In the genomic region with DNA sequence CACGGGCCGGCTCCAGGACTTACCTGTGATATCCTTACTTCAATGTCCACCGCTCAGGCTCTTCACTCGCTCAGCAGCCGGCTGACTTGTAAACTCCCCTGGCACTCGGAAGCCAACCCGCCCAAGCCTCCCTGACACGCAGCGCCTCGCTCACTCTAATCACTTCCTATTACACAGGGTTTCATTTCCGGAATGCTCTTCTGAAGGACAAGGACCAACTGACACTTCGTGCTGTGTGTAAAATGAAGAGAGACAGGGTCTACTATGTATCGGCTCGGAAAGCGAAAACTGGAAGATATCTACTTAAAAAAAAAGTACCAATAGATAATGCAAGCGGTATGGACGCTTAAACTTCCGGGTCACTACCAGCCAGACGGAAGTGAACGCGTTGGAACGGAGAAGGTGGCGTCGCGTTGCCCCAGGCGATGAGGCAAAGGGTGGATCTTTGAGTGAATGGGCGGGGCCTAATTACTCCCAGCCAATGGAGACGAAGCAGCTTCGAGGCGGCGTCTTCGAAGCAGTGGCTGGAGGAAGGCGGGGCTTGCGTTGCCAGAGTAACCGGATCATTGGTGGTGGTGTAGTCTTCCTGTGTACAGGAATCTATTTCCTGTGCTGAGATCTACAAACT, we compare ENCODE assay signal across 8 mouse cellular contexts. TPM values are rescaled to one million over a fixed set of nuclear protein-coding genes. Genes with fewer than 3 reads are reported as not detected.
A peak's percentile ranks its signal among the peaks of the same experiment; 100 is the strongest.
DNase-seq lines count a peak whose midpoint lies in the region; ATAC-seq and TF ChIP-seq lines count a peak whose summit lies in the region.

Gene Blzf1 (minus strand): TSS at position 366 of the 628 bp plus-strand sequence.

- H3K9me3 ChIP-seq in E14TG2a.4 (ENCODE audit: low read length), result no peaks in the 10 kb centered on the region
- H3K9me3 ChIP-seq in forebrain, embryonic 12.5 days, result no peaks in the 10 kb centered on the region
- no peaks in the 10 kb centered on the region for H3K9me3 ChIP-seq in heart, postnatal 0 days (replicated peaks; ENCODE audit: control insufficient read depth, low read length)
- H3K9me3 ChIP-seq in liver, embryonic 16.5 days (replicated peaks; ENCODE audit: control insufficient read depth, low read length), result no peaks in the 10 kb centered on the region
- H3K9me3 ChIP-seq in neural tube, embryonic 13.5 days, result no peaks in the 10 kb centered on the region

- H3K27ac ChIP-seq in forebrain, embryonic 12.5 days, result 0 out of 2 replicates have a peak within 1 kb of the TSS, but pooled peaks have one; percentile 31
- peak within 1 kb of the TSS; percentile 75 for H3K27ac ChIP-seq in heart, postnatal 0 days (ENCODE audit: low read depth)
- H3K27ac ChIP-seq in liver, embryonic 16.5 days (ENCODE audit: low read length), result peak within 1 kb of the TSS; percentile 60
- peak within 1 kb of the TSS; percentile 76 for H3K27ac ChIP-seq in neural tube, embryonic 13.5 days (replicated peaks)
- H3K27ac ChIP-seq in testis, adult 2 months (ENCODE audit: control insufficient read depth, insufficient read depth, low read depth, low read length), result peak within 1 kb of the TSS; percentile 91

- H3K4me3 ChIP-seq in E14TG2a.4 (replicated peaks; ENCODE audit: low read length), result peak within 1 kb of the TSS; percentile 93
- peak within 1 kb of the TSS; percentile 78 for H3K4me3 ChIP-seq in forebrain, embryonic 12.5 days (replicated peaks)
- H3K4me3 ChIP-seq in heart, postnatal 0 days (ENCODE audit: low read depth, low read length), result peak within 1 kb of the TSS; percentile 89
- H3K4me3 ChIP-seq in liver, embryonic 16.5 days (ENCODE audit: low read depth, low read length), result peak within 1 kb of the TSS; percentile 78
- peak within 1 kb of the TSS; percentile 79 for H3K4me3 ChIP-seq in neural tube, embryonic 13.5 days
- peak within 1 kb of the TSS; percentile 96 for H3K4me3 ChIP-seq in testis, adult 2 months (ENCODE audit: control insufficient read depth, low read depth, low read length)

- H3K4me2 ChIP-seq in forebrain, embryonic 12.5 days, result peak within 1 kb of the TSS; percentile 91
- H3K4me2 ChIP-seq in heart, postnatal 0 days (ENCODE audit: low read depth, low read length), result peak within 1 kb of the TSS; percentile 79
- H3K4me2 ChIP-seq in liver, embryonic 16.5 days (ENCODE audit: low read depth, low read length), result peak within 1 kb of the TSS; percentile 86
- peak within 1 kb of the TSS; percentile 86 for H3K4me2 ChIP-seq in neural tube, embryonic 13.5 days

- TF ChIP-seq CTCF in E14TG2a.4 (conservative IDR thresholded peaks at IDR 0.05; ENCODE audit: low read length), result no peak
- no peak for TF ChIP-seq CTCF in heart, postnatal 0 days (IDR thresholded peaks at IDR 0.05; ENCODE audit: low read depth)
- no peak for TF ChIP-seq CTCF in testis, adult 2 months (IDR thresholded peaks at IDR 0.05; ENCODE audit: control insufficient read depth, insufficient read depth, insufficient replicate concordance, low read depth, low read length)

- peaks cover 34% of the 10 kb centered on the region for H3K36me3 ChIP-seq in E14TG2a.4 (ENCODE audit: insufficient read depth, low read length)
- peaks cover 2% of the 10 kb centered on the region for H3K36me3 ChIP-seq in forebrain, embryonic 12.5 days (replicated peaks)
- H3K36me3 ChIP-seq in heart, postnatal 0 days (replicated peaks; ENCODE audit: control insufficient read depth, insufficient read depth, low read length), result peaks cover 12% of the 10 kb centered on the region
- H3K36me3 ChIP-seq in liver, embryonic 16.5 days (ENCODE audit: control insufficient read depth, insufficient read depth), result peaks cover 4% of the 10 kb centered on the region
- H3K36me3 ChIP-seq in neural tube, embryonic 13.5 days, result peaks cover 20% of the 10 kb centered on the region
- peaks cover 1% of the 10 kb centered on the region; the same call in 1 of the 2 replicates for H3K36me3 ChIP-seq in testis, adult 2 months (ENCODE audit: control insufficient read depth, insufficient read depth, low read length)

- no peaks in the 10 kb centered on the region for H3K27me3 ChIP-seq in E14TG2a.4 (ENCODE audit: insufficient read depth, low read length)
- no peaks in the 10 kb centered on the region for H3K27me3 ChIP-seq in forebrain, embryonic 12.5 days
- H3K27me3 ChIP-seq in heart, postnatal 0 days (ENCODE audit: control insufficient read depth, insufficient read depth, low read length), result no peaks in the 10 kb centered on the region
- no peaks in the 10 kb centered on the region for H3K27me3 ChIP-seq in liver, embryonic 16.5 days (ENCODE audit: control insufficient read depth, insufficient read depth, low read depth, low read length)
- no peaks in the 10 kb centered on the region for H3K27me3 ChIP-seq in neural tube, embryonic 13.5 days
- no peaks in the 10 kb centered on the region for H3K27me3 ChIP-seq in testis, adult 2 months (ENCODE audit: control insufficient read depth, insufficient read depth, low read length)

- peak within 1 kb of the TSS; percentile 56 for H3K9ac ChIP-seq in forebrain, embryonic 12.5 days
- H3K9ac ChIP-seq in heart, postnatal 0 days (replicated peaks; ENCODE audit: low read depth, low read length), result peak within 1 kb of the TSS; percentile 83
- H3K9ac ChIP-seq in liver, embryonic 16.5 days (ENCODE audit: low read depth, low read length), result peak within 1 kb of the TSS; percentile 78
- H3K9ac ChIP-seq in neural tube, embryonic 13.5 days, result peak within 1 kb of the TSS; percentile 79

- ATAC-seq in forebrain, embryonic 12.5 days (ENCODE audit: low FRiP score), result peak; percentile 99
- ATAC-seq in heart, postnatal 0 days (ENCODE audit: insufficient read depth, low read depth), result peak; percentile 99
- ATAC-seq in liver, embryonic 16.5 days (ENCODE audit: low read depth), result peak; percentile 99
- peak; percentile 99 for ATAC-seq in neural tube, embryonic 13.5 days (ENCODE audit: low read depth)

- peak; percentile 25 for TF ChIP-seq POLR2A in testis, adult 2 months (IDR thresholded peaks at IDR 0.05; ENCODE audit: control insufficient read depth, low read depth, low read length)

- peak; percentile 99 for DNase-seq in c-Kit-positive CD71-positive TER-119-positive erythroid progenitor cells, embryonic 14.5 days (ENCODE audit: low spot score)
- DNase-seq in heart, postnatal 0 days (ENCODE audit: low spot score), result peak; percentile 97
- peak; percentile 99 to 100 for DNase-seq in kidney, postnatal 4 days

- TF ChIP-seq EP300 in heart, postnatal 0 days (IDR thresholded peaks at IDR 0.05; ENCODE audit: low read depth), result no peak

- WGBS in forebrain, embryonic 12.5 days, result under 1% methylated on average over 35 of the region's 35 CpGs
- WGBS in heart, postnatal 0 days, result under 1% methylated on average over 35 of the region's 35 CpGs
- under 1% methylated on average over 35 of the region's 35 CpGs for WGBS in liver, embryonic 16.5 days (ENCODE audit: insufficient replicate concordance)
- WGBS in neural tube, embryonic 13.5 days, result under 1% methylated on average over 35 of the region's 35 CpGs

- H3K4me1 ChIP-seq in E14TG2a.4 (replicated peaks; ENCODE audit: low read depth, low read length), result peaks cover 17% of the 10 kb centered on the region
- peaks cover 20% of the 10 kb centered on the region for H3K4me1 ChIP-seq in forebrain, embryonic 12.5 days
- H3K4me1 ChIP-seq in heart, postnatal 0 days (ENCODE audit: control insufficient read depth, insufficient read depth), result peaks cover 5% of the 10 kb centered on the region; the same call in 1 of the 2 replicates
- H3K4me1 ChIP-seq in liver, embryonic 16.5 days (ENCODE audit: control insufficient read depth, low read depth, low read length), result peaks cover 7% of the 10 kb centered on the region
- peaks cover 29% of the 10 kb centered on the region for H3K4me1 ChIP-seq in neural tube, embryonic 13.5 days (replicated peaks)
- H3K4me1 ChIP-seq in testis, adult 2 months (ENCODE audit: control insufficient read depth, insufficient read depth, low read length), result no peaks in the 10 kb centered on the region

RNA-seq across cellular contexts. Expression of gene Blzf1, which starts in this region (rescaled TPM):
- 27.3 and 28.9 TPM in 2 replicates for polyA plus RNA-seq in forebrain, embryonic 12.5 days (2016; fragmentation: Nextera tagmentation; extraction: Ambion mirVana)
- total RNA-seq in heart, postnatal 0 days (2014; rRNA removed; ENCODE audit: low replicate concordance), result 3.9 and 16.3 TPM in 2 replicates
- 27.3 and 27.6 TPM in 2 replicates for polyA plus RNA-seq in heart, postnatal 0 days (2015; fragmentation: Nextera tagmentation; extraction: Ambion mirVana)
- 8.8 and 9.1 TPM in 2 replicates for polyA plus RNA-seq in liver, embryonic 16.5 days (2015; fragmentation: Nextera tagmentation; extraction: Ambion mirVana)
- polyA plus RNA-seq in neural tube, embryonic 13.5 days (2015; fragmentation: Nextera tagmentation; extraction: Ambion mirVana), result 29.6 and 31.9 TPM in 2 replicates
- polyA plus RNA-seq in testis, adult 2 months (2012; rRNA removed), result 15.2 and 16.9 TPM in 2 replicates

Comparison
In these comparisons a context has a peak if more than half of its experiments do, and no peak if none do; other contexts are left out.
1. Peak in every context shown above with its lines: DNase-seq, ATAC-seq, H3K4me3 ChIP-seq and H3K27ac ChIP-seq.
2. H3K27ac ChIP-seq: peak in every context shown above with its lines; median percentile 91 in testis, adult 2 months; 76 in neural tube, embryonic 13.5 days; 75 in heart, postnatal 0 days; 60 in liver, embryonic 16.5 days; 31 in forebrain, embryonic 12.5 days.